Mouse (Mus musculus): ENCODE results near the gene Ulk1.

The Ulk1 gene

DNA sequence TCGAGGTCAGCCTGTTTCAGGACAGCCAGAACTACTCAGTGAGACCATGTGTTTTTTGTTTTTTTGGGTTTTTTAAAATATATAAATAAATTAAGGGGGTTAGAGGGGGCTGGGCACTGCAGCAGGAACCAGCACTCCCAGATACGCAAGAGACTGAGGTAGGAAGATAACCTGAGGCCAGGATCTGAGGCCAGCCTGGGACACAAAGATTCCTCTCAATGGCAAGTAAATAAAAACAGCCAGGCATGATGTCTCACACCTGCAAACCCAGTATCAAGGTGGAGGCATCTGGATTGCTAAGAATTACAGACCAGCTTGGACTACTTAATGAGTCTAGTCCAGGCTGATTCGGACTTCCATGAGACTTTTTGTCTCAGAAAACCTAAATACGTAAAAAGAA lies 40.6 kb downstream of the Ulk1 start:
- DNase-seq (ENCODE audit: low read depth, low spot score), result no peak

DNA sequence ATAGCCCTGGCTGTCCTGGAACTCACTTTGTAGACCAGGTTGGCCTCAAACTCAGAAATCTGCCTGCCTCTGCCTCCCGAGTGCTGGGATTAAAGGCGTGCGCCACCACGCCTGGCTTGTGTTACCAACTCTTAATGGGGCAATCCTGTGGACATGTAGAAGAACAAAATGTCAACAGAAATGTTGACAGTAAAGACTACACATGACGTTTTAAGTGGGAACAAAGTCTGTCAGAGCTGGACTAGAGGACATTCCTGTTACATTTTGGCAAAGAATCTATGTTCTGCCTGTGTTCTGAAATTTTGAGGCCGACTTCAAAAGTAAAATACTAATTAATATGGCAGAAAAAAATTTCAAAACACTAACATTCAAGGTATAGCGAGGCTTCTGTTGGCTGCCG lies 46.0 kb downstream of the Ulk1 start:
- no peak for DNase-seq (ENCODE audit: low read depth, low spot score)

DNA sequence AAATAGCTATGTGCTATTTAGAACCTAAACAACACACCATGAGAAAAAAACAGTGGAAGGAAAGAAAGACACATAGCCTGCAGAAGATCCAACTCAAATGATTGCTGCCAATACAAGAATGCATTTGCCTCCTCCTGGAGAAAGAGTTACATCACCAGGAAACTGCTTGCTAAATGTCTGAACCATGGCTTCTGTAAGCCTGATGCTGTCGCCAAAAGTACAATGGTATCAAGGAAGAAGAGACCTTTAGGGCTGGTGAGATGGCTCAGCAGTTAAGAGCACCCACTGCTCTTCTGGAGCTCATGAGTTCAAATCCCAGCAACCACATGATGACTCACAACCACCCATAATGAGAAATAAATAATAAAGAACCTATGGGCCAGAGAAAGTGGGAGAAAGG lies 64.9 kb downstream of the Ulk1 start:
- no peak for DNase-seq (ENCODE audit: low read depth, low spot score)

DNA sequence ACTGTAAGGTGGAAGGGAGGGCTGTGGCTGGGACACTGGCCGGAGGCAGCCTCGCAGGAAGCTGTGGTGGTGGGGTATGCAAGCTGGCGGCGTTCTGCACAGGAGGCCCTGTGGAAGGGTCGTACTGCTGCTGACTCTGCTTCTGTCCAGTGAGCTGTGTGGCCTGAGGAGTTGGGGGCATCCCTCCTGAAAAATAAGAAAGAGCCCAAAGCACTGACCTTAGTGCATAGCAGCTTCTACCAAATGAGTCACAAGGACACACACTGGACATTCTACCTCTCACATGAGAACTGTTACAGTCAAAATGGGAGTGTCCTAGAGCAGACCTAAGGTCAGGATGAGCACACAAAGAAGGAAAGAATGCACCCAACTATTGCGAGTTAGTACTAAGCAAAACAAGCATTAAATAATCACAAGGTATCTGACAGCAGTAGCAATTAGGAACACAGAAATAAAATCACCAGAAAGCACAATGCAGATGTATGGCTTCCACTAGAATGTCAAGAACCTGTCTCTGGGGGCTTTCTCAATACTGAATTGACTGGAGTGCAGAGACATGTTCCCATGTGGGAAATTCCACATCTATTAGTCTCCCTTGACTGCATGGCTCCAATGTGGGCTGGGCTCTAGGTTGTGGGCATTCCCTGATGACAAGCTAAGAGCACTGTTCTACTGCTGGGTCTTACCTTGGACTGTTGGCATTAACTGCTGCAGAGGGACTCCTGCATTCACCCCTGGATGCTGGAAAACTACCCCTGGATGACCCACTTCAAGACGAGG lies 70.2 kb downstream of the Ulk1 start:
- no peak for DNase-seq (ENCODE audit: low read depth, low spot score)

DNA sequence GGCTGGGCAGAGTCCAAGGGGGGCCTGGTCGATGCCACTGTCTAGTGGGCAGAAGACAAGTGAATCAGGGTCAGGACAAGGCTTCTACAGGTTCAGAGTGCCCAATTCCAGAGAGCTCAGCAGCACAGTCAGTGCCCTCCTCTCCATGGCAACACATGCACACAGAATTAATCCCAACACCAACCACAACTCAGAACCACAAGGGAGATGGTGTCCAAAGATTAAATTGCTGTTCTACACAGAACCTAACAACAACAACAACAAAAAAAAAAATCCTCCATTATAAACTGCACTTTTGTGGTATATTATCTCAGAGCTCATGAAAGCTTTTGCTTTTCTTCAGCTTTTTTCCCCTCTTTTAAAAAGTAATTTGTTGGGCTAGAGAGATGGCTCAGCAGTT lies 74.3 kb downstream of the Ulk1 start:
- DNase-seq (ENCODE audit: low read depth, low spot score), result no peak

All from A20 (cell line).